Mouse (Mus musculus) colon, adult 2 months (tissue): ENCODE measurements around the gene Smg9. TPM values are rescaled to one million over a fixed set of nuclear protein-coding genes. Genes with fewer than 3 reads are reported as not detected.

Source experiments
- polyA plus RNA-seq: library from polyadenylated mRNA; depleted of rRNA; stranded (reverse); fragments of >200 nt; gene quantifications from 2 replicates; pipeline ENCODE4 v1.2.3, GENCODE M21; 2012; rRNA removed

The Smg9 gene
- polyA plus RNA-seq, result 49.2 and 51.1 TPM in 2 replicates

GRCm38 (mm10) chr7:24399256-24400081 is at the start of gene Smg9:
Smg9 (plus strand) TSS chr7:24399619.

GRCm38 (mm10) chr7:24369731-24370541 is 29.5 kb upstream of the Smg9 start, which contains the start of gene Kcnn4:
Kcnn4 (plus strand) TSS chr7:24370263.

GRCm38 (mm10) chr7:24451855-24452311 is 52.5 kb downstream of the Smg9 start, which contains the start of gene Irgc1:
Irgc1 (minus strand) TSS chr7:24452297.

GRCm38 (mm10) chr7:24462388-24463319 is 63.2 kb downstream of the Smg9 start, which contains the start of gene Plaur:
Plaur (plus strand) TSS chr7:24462484.

Other genes starting within 250 kb of the Smg9 start
- gene Zfp114, start 224.6 kb upstream of the Smg9 start, polyA plus RNA-seq, result 0.14 and 0.20 TPM in 2 replicates
- gene Zfp111, start 188.2 kb upstream of the Smg9 start, polyA plus RNA-seq, result 1.4 TPM in 2 replicates
- gene Zfp109, start 162.1 kb upstream of the Smg9 start, polyA plus RNA-seq, result 0.93 and 1.0 TPM in 2 replicates
- gene Zfp108, start 144.8 kb upstream of the Smg9 start, polyA plus RNA-seq, result 0.55 and 0.73 TPM in 2 replicates
- gene Zfp93, start 129.2 kb upstream of the Smg9 start, polyA plus RNA-seq, result 1.4 and 1.6 TPM in 2 replicates
- 4.3 and 4.9 TPM in 2 replicates for gene Zfp61, start 98.4 kb upstream of the Smg9 start, polyA plus RNA-seq
- 4.4 TPM in 2 replicates for gene Zfp94, start 83.0 kb upstream of the Smg9 start, polyA plus RNA-seq
- 1.5 and 1.9 TPM in 2 replicates for gene Tescl, start 65.7 kb upstream of the Smg9 start, polyA plus RNA-seq
- not detected in 2 replicates for gene Lypd5, start 50.4 kb upstream of the Smg9 start, polyA plus RNA-seq
- gene Kcnn4, start 29.4 kb upstream of the Smg9 start, polyA plus RNA-seq, result 136 and 140 TPM in 2 replicates
- 0.35 and 1.1 TPM in 2 replicates for gene Irgc1, start 52.7 kb downstream of the Smg9 start, polyA plus RNA-seq
- gene Plaur, start 62.9 kb downstream of the Smg9 start, polyA plus RNA-seq, result 16.4 and 17.4 TPM in 2 replicates
- 8.6 and 12.3 TPM in 2 replicates for gene Cadm4, start 82.4 kb downstream of the Smg9 start, polyA plus RNA-seq
- gene Zfp428, start 107.4 kb downstream of the Smg9 start, polyA plus RNA-seq, result 12.5 and 13.9 TPM in 2 replicates
- not detected in 2 replicates for gene AC161166.1, start 112.8 kb downstream of the Smg9 start, polyA plus RNA-seq
- 15.3 and 16.0 TPM in 2 replicates for gene Irgq, start 131.1 kb downstream of the Smg9 start, polyA plus RNA-seq
- gene Pinlyp, start 146.5 kb downstream of the Smg9 start, polyA plus RNA-seq, result 0.24 TPM in 1 of 2 replicates, not detected in the other
- 29.9 and 34.7 TPM in 2 replicates for gene Xrcc1, start 146.7 kb downstream of the Smg9 start, polyA plus RNA-seq
- 766 and 787 TPM in 2 replicates for gene Ethe1, start 187.9 kb downstream of the Smg9 start, polyA plus RNA-seq
- gene Zfp575, start 188.0 kb downstream of the Smg9 start, polyA plus RNA-seq, result 1.2 and 1.7 TPM in 2 replicates
- gene Phldb3, start 211.1 kb downstream of the Smg9 start, polyA plus RNA-seq, result 4.4 and 5.2 TPM in 2 replicates
- gene Lypd3, start 236.9 kb downstream of the Smg9 start, polyA plus RNA-seq, result 0.17 TPM in 1 of 2 replicates, not detected in the other